Mouse (Mus musculus): ENCODE measurements around the gene Rimbp2. TPM values are rescaled to one million over a fixed set of nuclear protein-coding genes. Genes with fewer than 3 reads are reported as not detected.

The Rimbp2 gene
- polyA plus RNA-seq, 1 experiment from 2014 or later, result 0.55 TPM

DNA sequence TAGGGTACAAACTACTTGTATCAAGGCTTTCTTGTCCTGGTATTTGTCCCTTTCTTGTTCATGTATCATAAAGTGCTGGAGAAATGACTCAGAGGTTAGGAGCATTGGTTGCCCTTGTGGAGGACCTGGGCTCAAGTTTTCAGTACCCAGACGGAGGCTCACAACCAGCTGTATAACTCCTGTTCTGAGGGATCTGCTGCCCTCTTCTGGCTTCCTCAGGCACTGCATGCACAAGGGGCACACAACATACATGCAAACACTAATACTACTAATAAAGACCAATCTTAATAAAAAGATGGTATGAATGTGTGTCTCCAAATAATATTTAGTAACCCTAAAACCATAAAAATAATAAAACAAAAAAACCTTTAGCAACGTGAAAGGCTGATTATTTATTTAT is 176.9 kb downstream of the Rimbp2 start:
- 63% methylated on average over 2 of the region's 2 CpGs for WGBS

DNA sequence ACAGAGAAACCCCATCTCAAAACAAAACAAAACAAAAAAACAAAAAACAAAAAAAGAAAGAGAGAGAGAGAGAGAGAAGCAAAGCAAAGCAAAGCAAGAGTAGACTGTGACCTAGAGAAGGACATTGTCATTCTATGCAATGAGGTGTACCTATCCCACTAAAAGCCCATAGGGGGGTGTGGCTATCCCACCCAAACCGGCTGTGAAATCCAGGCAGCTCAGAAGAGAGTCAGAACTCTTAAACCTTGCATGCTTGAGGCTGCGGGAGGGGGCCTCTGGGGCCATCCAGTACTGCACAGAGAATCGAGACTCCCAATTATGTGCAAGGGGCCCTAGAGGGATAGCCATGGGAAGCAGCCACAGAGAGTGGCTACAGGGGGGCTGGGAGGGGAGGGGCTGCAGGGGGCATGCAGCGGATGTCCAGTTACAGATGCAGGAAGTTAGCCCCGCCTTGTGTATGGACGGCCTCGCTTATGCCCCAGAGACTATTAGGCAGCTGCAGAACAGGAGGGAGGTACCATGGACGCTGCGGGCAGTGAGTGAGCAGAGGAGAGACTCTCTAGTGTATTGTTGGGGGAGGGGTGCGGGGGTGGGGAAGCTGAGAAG is 184.2 kb downstream of the Rimbp2 start:
- Histone ChIP-seq H3K9me3 (no peaks in the 10 kb centered on the region), H3K27ac (no peak overlapping the region), H3K36me3 (no peaks in the 10 kb centered on the region), H3K27me3 (ENCODE audit: insufficient read depth, poor library complexity, severe bottlenecking) (no peaks in the 10 kb centered on the region), H3K4me1 (peaks cover 8% of the 10 kb centered on the region), H3K4me3 (peak overlapping the region; percentile 31)
- DNase-seq (ENCODE audit: low spot score), result no peak
- WGBS, result 26% methylated on average over 10 of the region's 10 CpGs

More for the DNA sequence above, 176.9 kb downstream of the Rimbp2 start:
- Histone ChIP-seq H3K4me1 (no peaks in the 10 kb centered on the region), H3K27ac (no peak overlapping the region), H3K4me3 (no peak overlapping the region), H3K27me3 (ENCODE audit: insufficient read depth, poor library complexity, severe bottlenecking) (no peaks in the 10 kb centered on the region), H3K36me3 (no peaks in the 10 kb centered on the region), H3K9me3 (no peaks in the 10 kb centered on the region)
- no peak for DNase-seq (ENCODE audit: low spot score)

DNA sequence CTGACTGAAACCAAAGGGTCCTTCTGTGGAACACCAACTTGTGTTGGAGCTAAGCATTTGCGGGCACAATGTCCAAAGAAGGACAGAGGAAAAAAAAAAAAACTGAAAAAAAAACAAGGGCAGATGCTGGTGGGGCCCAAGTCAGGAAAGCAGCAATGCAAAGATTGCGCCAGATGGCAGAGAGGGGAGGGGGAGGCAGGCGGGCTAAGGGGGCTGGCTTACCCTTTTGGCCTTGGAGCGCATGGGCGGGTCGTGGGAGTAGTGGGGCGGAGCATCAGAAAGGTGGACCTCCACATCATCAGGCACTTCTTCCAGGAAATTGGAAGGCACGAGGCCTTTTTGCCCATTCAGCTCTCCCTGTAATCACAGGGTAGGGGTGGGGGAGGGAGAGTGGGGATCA is 192.2 kb downstream of the Rimbp2 start:
- 29% methylated on average over 8 of the region's 8 CpGs for WGBS
- peaks cover 9% of the 10 kb centered on the region for H3K4me1 ChIP-seq
- no peak for DNase-seq (ENCODE audit: low spot score)
- no peaks in the 10 kb centered on the region for H3K36me3 ChIP-seq
- H3K9me3 ChIP-seq, result no peaks in the 10 kb centered on the region
- H3K27ac ChIP-seq, result no peak overlapping the region
- no peak overlapping the region for H3K4me3 ChIP-seq
- H3K27me3 ChIP-seq (ENCODE audit: insufficient read depth, poor library complexity, severe bottlenecking), result no peaks in the 10 kb centered on the region

DNA sequence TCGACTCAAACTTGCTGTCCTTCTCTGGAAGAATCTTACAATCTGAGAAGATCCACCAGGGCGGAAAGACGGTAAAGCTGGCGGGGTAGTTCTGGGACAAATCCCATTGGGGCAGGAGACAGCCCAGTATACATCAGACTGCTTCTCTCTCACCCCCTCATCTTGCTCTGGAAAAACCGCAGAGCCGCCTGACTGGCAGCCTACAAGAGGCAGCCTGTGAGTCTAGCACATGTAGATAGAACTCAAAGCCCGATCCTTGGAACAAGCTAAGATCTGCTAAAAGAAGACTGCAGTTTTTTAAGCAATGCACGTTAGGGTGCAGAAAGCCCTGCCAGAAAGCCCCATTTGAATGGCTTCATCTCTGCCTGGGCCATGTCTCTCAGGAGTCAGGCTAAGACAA is 207.0 kb downstream of the Rimbp2 start:
- Histone ChIP-seq H3K27ac (no peak overlapping the region), H3K4me3 (no peak overlapping the region), H3K36me3 (no peaks in the 10 kb centered on the region), H3K9me3 (no peaks in the 10 kb centered on the region), H3K27me3 (ENCODE audit: insufficient read depth, poor library complexity, severe bottlenecking) (peaks cover 9% of the 10 kb centered on the region; the same call in 1 of the 2 replicates), H3K4me1 (peaks cover 8% of the 10 kb centered on the region)
- 74% methylated on average over 8 of the region's 8 CpGs for WGBS
- DNase-seq (ENCODE audit: low spot score), result no peak

DNA sequence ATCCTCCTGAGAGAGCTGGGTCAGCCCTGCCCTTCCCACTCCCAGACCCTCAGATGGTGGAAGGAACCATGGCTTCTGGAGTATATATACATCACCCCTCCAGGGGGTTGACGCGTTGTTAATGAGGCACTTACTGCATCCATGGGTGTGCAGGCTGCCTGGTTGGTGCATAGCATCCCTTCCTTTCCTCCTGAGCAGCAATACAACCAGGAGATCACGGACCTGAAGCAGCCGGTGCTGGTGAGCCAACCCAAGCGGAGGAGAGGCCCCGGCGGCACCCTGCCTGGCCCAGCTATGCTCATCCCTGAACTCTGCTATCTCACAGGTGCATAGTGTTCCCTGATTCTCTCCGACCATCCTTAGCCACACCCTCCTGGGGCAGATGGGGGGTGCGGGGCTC is 208.1 kb downstream of the Rimbp2 start:
- Histone ChIP-seq H3K36me3 (no peaks in the 10 kb centered on the region), H3K4me3 (no peak overlapping the region), H3K27me3 (ENCODE audit: insufficient read depth, poor library complexity, severe bottlenecking) (peaks cover 17% of the 10 kb centered on the region; the same call in 1 of the 2 replicates), H3K9me3 (no peaks in the 10 kb centered on the region), H3K27ac (no peak overlapping the region), H3K4me1 (peaks cover 8% of the 10 kb centered on the region)
- DNase-seq (ENCODE audit: low spot score), result no peak
- 60% methylated on average over 9 of the region's 9 CpGs for WGBS

- WGBS, result 84% methylated on average over 6 of the region's 6 CpGs
- H3K27me3 ChIP-seq (ENCODE audit: insufficient read depth, poor library complexity, severe bottlenecking), result peaks cover 26% of the 10 kb centered on the region
- peaks cover 8% of the 10 kb centered on the region for H3K4me1 ChIP-seq
- H3K4me3 ChIP-seq, result no peak overlapping the region
- H3K36me3 ChIP-seq, result no peaks in the 10 kb centered on the region
- no peak for DNase-seq (ENCODE audit: low spot score)
- no peaks in the 10 kb centered on the region for H3K9me3 ChIP-seq
- no peak overlapping the region for H3K27ac ChIP-seq
Observed at GRCm38 (mm10) chr5:128744351-128744750, 208.9 kb downstream of the Rimbp2 start.

- Histone ChIP-seq H3K36me3 (no peaks in the 10 kb centered on the region), H3K4me3 (no peak overlapping the region), H3K27me3 (ENCODE audit: insufficient read depth, poor library complexity, severe bottlenecking) (peaks cover 57% of the 10 kb centered on the region), H3K4me1 (no peaks in the 10 kb centered on the region), H3K27ac (no peak overlapping the region), H3K9me3 (no peaks in the 10 kb centered on the region)
- DNase-seq (ENCODE audit: low spot score), result no peak
- 31% methylated on average over 8 of the region's 8 CpGs for WGBS
Observed at GRCm38 (mm10) chr5:128739838-128740171, 213.5 kb downstream of the Rimbp2 start.

DNA sequence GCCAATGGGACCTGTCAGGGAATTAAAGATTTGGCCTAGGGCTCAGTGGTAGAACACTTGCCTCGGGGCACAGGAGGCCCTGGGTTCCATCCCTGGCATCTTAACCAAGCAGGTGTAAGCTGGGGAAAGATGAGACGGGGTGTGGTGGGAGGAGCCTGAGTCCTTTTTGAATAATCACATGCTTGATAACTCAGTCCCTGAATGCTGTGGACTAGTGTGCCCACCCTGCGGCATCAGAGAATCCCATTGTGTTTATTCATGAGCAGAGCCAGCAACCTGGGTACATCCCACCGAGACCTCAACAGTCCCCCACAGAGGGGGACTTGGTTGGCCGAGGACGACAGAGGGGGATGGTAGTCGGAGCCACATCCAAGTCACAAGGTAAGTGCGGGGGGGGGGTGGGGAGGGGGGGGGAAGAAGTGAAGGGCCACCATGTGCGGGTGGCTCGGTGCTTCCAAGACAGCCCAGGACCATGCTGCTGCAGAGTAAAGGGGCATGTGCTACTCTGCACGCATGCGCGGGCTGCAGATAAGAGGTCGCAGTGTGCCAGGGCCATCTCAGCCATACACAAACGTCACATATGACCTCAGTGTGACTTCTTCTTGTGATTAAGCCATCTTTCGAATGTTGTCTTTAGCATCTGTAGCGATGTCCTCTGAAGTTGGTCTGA is 214.0 kb downstream of the Rimbp2 start:
- 45% methylated on average over 13 of the region's 17 CpGs for WGBS
- no peaks in the 10 kb centered on the region for H3K4me1 ChIP-seq
- no peak overlapping the region for H3K27ac ChIP-seq
- peaks cover 57% of the 10 kb centered on the region for H3K27me3 ChIP-seq (ENCODE audit: insufficient read depth, poor library complexity, severe bottlenecking)
- no peaks in the 10 kb centered on the region for H3K9me3 ChIP-seq
- H3K4me3 ChIP-seq, result no peak overlapping the region
- no peak for DNase-seq (ENCODE audit: low spot score)
- no peaks in the 10 kb centered on the region for H3K36me3 ChIP-seq

- H3K27me3 ChIP-seq (ENCODE audit: insufficient read depth, poor library complexity, severe bottlenecking), result peaks cover 47% of the 10 kb centered on the region
- H3K4me3 ChIP-seq, result no peak overlapping the region
- H3K9me3 ChIP-seq, result no peaks in the 10 kb centered on the region
- H3K27ac ChIP-seq, result no peak overlapping the region
- no peak for DNase-seq (ENCODE audit: low spot score)
- no peaks in the 10 kb centered on the region for H3K4me1 ChIP-seq
- 64% methylated on average over 22 of the region's 22 CpGs for WGBS
- no peaks in the 10 kb centered on the region for H3K36me3 ChIP-seq
Observed at GRCm38 (mm10) chr5:128735921-128736320, 217.4 kb downstream of the Rimbp2 start.

DNA sequence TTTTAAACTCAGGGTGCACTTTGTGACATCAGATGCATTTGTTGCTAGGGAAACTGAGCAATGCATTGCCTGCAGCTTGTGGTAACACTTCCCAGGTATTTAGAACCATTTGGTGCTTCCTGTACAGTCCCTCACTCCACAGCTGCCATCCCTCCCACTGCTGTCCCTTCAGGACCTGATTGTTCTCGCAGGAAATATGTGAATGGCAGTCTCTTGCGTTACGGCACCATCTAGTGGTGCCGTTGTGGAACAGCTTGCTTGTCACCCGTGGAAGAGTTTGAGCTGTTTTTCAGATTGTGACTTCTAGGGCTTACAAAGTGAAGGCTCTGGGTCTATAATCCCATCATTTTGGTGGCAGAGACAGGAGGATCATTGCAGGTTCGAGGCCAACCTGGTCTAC is 219.3 kb downstream of the Rimbp2 start:
- no peaks in the 10 kb centered on the region for H3K9me3 ChIP-seq
- no peak overlapping the region for H3K4me3 ChIP-seq
- H3K27me3 ChIP-seq (ENCODE audit: insufficient read depth, poor library complexity, severe bottlenecking), result peaks cover 28% of the 10 kb centered on the region
- DNase-seq (ENCODE audit: low spot score), result no peak
- no peaks in the 10 kb centered on the region for H3K36me3 ChIP-seq
- 2% methylated on average over 6 of the region's 6 CpGs for WGBS
- no peak overlapping the region for H3K27ac ChIP-seq
- no peaks in the 10 kb centered on the region for H3K4me1 ChIP-seq

GRCm38 (mm10) chr5:128732416-128733014 is 220.8 kb downstream of the Rimbp2 start:
- WGBS, result 64% methylated on average over 11 of the region's 11 CpGs
- no peak for DNase-seq (ENCODE audit: low spot score)

GRCm38 (mm10) chr5:128730634-128731033 is 222.7 kb downstream of the Rimbp2 start:
- Histone ChIP-seq H3K36me3 (no peaks in the 10 kb centered on the region), H3K4me3 (no peak overlapping the region), H3K9me3 (no peaks in the 10 kb centered on the region), H3K27ac (no peak overlapping the region), H3K4me1 (no peaks in the 10 kb centered on the region), H3K27me3 (ENCODE audit: insufficient read depth, poor library complexity, severe bottlenecking) (no peaks in the 10 kb centered on the region)
- WGBS, result 38% methylated on average over 5 of the region's 5 CpGs
- DNase-seq (ENCODE audit: low spot score), result no peak

More at GRCm38 (mm10) chr5:128732416-128733014, 220.8 kb downstream of the Rimbp2 start:
- peaks cover 15% of the 10 kb centered on the region for H3K27me3 ChIP-seq (ENCODE audit: insufficient read depth, poor library complexity, severe bottlenecking)
- H3K4me1 ChIP-seq, result no peaks in the 10 kb centered on the region
- H3K27ac ChIP-seq, result no peak overlapping the region
- H3K9me3 ChIP-seq, result no peaks in the 10 kb centered on the region
- H3K4me3 ChIP-seq, result no peak overlapping the region
- H3K36me3 ChIP-seq, result no peaks in the 10 kb centered on the region

DNA sequence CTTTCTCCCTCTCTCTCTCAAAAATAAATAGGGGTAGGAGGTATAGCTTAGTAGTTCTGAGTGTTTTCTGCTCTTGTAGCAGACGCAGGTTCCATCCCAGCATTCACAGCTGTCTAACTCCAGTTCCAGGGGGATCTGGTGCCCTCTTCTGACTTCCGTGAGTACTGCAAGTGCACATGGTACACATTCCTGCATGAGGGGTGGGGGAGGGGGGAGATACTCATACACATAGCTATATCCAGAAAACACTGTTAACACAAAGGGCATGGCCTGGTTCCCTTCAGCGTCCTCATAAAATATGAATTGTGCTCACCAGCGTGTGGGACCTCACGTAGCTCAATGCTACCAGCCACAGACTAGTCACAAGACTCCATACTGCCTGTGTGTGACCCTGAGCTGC is 223.9 kb downstream of the Rimbp2 start:
- no peaks in the 10 kb centered on the region for H3K4me1 ChIP-seq
- H3K4me3 ChIP-seq, result no peak overlapping the region
- H3K27me3 ChIP-seq (ENCODE audit: insufficient read depth, poor library complexity, severe bottlenecking), result no peaks in the 10 kb centered on the region
- no peaks in the 10 kb centered on the region for H3K9me3 ChIP-seq
- no peak for DNase-seq (ENCODE audit: low spot score)
- H3K36me3 ChIP-seq, result no peaks in the 10 kb centered on the region
- H3K27ac ChIP-seq, result no peak overlapping the region
- 77% methylated on average over 5 of the region's 5 CpGs for WGBS
